Mouse (Mus musculus): Measurements from ENCODE around the gene Mybl2. TPM values are rescaled to one million over a fixed set of nuclear protein-coding genes. Genes with fewer than 3 reads are reported as not detected.

The Mybl2 gene
- total RNA-seq, 2 experiments from 2014 or later = 1.6 to 1.9 TPM

DNA sequence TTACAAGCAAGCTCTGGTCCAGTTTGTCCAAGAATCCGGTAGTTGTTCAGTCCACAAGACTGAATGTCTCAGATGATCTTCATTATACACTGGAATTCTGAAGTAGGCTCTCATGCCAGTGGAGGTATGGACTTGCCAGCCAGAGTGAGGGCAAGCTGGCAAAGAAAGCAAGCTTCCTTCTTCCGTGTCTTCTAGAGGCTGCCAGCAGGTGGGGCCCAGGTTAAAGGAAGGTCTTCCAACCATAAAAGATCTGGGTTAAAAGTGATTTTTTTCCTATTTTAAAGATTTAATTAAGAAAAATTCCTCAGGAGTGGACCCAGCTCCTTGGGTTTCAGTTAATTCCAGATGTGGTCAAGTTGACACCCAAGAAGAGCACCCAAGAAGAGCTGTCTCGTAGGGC, 15.7 kb downstream of the Mybl2 start:
- no peak for DNase-seq (ENCODE audit: low spot score in 2 of 2)

DNA sequence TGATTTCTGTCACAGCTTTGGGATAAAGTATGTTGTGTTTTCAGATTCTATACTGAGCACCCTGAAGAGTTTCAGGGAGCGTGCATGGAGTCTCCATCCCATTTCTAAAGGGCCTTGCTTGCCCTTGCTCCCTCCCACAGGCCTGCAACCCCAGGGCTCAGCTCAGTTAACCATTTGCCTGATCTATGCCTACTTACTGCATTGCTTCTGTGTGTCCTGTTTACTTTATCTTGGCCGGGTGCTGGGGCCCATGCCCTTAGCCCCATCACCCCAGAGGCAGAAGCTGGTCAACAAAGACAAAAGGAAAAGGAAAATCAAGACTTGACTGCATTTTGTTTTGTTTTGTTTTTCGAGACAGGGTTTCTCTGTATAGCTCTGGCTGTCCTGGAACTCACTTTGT, 17.1 kb downstream of the Mybl2 start:
- DNase-seq (ENCODE audit: low spot score in 2 of 2) = no peak

DNA sequence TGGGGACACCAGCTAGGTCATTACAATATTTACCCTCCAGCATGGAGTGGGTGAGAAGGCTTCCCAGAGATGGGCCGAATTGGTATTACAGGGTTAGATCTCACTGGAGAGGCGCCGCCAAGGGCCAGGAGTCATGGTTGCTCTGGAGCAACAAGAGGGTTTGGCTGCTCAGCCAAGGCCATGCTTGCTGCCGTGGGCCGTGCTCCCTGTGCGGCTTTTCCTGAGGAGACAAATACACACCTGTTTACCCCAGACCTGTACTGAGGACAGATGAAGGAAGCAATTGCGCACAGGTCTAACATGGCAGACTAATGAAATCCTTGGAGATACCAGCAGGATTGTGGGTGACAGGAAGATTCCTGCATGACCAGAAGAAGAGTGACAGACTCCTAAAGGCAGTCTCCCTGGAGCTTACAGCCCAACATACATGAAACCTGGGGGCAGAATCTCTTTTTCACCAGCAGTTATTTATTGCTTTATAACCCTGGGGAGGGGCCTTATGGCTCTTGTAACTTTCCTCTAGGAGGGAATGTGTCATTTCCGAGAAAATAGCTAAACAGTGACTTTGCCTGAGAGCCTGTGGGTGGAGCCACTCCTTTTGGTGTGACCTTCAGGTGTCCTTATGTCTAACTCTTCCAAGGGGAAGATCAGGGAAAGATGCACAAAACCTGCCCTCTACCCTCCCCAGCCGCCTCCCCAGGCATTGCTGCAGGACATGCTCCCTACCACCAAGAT, 18.7 kb downstream of the Mybl2 start:
- no peak for DNase-seq (ENCODE audit: low spot score in 2 of 2)

DNA sequence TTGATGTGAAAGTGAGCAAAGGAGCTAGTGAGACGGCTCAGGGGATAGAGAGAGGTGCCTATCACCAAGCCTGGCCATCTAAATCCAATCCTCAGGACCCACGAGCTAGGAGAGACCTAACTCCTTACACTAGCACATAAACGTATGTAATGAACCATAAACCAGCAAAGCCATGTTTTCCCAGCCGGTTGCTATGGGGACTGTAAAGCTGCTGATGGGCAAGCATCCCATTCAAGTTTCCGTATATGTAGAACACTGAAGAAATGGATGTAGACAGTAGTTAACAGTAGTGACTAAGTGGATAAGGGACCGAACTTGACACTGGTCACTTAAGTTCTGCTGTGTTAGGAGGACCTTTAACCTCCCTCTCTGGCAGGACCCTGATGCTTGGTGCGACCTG, 19.5 kb downstream of the Mybl2 start:
- no peak for DNase-seq (ENCODE audit: low spot score in 2 of 2)

DNA sequence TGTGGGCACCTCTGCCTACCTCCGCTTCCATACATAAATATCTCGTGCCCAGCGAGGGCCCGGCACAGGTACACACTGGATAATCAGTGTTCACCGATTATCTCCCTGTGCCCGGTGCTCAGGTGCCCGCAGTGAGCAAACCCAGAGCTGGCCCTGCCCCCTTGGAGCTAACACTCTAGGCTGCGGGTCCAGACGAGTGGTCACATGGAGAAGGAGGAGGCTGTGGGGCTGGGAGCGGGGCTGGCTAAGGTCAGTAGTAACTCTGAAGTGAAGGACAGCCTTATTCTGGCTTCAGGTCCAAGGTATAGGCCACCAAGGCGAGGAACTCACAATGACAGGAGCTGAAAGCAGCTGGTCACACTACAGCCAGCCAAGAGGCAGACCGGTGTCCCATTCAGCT, 20.3 kb downstream of the Mybl2 start:
- no peak for DNase-seq (ENCODE audit: low spot score in 2 of 2)

DNA sequence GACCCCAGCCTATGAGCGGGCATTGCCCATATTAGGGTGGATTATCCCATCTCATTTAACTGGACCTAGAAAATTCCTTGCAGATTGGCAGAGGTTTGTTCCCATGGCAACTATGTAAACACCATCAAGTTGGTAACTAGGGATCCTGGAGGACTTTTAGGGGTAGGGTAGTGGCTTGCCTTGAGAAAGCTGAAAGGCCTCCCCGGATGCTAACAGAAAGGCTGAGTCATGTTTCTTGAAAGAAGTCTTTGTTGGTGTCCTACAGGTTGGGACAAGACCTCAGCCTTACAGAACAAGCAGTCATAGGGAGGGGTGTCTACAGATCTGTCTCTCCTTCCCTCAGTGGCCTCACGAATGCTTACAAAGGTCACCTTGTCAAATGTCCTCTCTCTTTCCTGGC, 20.7 kb downstream of the Mybl2 start:
- DNase-seq (ENCODE audit: low spot score in 2 of 2) = no peak

DNA sequence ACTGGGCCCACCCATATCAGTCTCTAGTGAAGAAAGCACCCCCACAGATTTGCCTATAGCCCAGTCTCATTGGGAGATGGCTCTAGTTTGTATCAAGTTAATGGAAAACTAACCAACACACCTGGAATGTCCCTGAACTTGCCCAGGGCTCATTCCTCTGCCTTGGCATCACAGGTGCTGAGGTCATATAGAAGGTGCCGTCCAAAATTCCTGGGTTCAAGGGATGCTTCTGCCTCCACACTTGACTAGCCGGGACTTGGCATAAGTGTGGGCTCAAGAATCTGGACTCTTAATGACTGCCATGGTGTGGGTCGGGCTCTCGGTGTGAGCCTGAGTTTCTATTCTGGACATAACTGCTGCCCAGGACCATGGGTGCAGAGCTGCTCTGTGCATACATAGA, 24.6 kb downstream of the Mybl2 start:
- DNase-seq (ENCODE audit: low spot score in 2 of 2) = no peak

DNA sequence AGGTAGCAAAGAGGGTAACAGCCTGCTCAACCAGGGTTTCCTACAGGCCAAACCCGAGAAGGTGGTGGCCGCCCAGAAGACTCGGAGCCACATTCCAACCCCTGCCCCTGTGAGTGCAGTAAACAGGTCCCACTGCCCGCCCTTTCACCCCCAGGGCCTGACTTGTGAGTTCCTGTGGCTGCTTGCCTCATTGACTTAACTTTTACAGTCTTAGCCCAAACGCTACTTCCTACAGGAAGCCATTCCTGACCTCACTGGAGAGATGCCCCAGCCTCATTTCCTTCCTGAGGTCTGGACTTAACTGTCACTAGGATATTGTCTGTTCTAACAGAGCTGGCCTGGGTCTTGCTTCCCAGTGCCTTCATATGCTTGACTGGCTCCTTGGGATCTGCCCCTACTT, 28.1 kb downstream of the Mybl2 start:
- no peak for DNase-seq (ENCODE audit: low spot score in 2 of 2)

DNA sequence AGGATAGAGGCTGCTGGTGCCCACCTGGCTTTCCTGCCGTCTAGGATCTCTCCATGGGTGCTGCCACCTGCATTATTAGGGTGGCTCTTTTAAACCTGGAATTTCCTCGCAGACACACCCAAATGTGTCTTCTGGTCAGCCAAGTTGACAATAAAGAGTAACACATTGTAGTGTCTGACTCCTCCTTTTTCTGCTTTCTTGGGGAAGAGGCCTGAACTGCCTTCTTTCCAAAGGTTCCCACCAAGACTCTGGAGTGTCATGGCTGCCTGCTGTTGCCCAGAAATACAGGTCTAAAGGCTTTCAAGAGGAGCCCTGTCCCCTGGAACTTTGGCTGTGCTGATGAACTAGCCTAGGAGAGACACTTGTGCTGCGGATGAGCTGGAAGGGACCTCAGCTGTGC, 30.0 kb downstream of the Mybl2 start:
- no peak for DNase-seq (ENCODE audit: low spot score in 2 of 2)

DNA sequence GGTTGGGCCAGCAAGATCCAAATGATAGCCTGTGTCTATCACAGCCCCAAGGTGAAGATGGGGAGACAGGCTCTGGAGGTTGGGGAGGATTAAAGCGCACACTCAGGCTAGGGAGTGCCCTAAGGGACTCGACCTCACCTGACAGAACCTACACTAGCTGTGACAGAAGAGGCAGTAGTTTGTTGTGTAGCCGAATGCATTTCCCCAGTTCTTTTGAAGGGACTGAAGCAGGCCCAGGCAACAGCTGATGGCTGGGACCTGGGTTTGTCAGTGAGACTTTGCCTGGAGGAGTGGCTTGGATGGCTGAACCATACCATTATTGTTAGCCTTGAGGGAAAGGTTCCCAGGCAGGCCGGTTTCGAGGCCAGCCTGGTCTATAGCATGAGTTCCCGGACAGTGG, 30.6 kb downstream of the Mybl2 start:
- DNase-seq (ENCODE audit: low spot score in 2 of 2) = no peak

DNA sequence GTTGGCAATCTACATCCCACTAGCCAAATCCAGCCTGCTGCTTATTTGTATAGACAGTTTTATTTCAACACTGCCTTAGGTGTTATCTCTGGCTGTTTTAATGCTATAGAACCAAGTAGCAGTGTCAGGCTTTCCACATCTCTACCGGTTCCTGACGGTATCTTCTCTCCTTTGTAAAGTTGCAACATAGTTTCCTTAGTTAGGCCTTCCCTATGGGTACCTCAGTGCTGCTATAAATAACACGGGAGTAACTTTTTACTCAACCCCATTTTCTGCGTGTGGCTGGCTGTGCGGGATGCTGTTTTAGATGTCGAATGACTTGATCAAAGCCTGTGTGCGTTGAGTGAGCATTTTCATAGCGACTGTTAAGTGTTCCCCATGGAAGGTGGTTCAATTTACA, 32.1 kb downstream of the Mybl2 start:
- DNase-seq (ENCODE audit: low spot score in 2 of 2) = no peak

DNA sequence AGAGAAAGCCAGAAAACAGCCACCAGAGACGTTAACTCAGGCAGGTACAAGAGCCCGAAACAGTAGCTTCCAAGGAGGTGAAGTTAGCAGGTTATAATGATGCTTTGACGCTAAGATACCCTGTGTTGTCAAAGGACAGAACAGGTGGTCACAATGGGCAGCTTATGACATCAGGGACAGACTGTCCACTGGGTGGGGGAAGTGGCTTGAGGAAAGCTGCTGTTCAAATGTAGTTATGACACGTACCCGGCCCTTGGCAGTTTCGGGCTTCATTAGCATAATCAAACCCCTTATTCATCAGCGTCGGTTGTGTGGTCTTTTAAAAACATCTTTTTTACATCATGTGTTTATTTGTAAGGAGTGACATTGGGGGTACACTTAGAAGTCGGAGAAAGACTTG, 33.2 kb downstream of the Mybl2 start, which contains the start of gene Gtsf1l:
Gene Gtsf1l, minus strand, starts transcription at position 128 of the 400 bp plus-strand sequence.
- no peak for DNase-seq (ENCODE audit: low spot score in 2 of 2)

DNA sequence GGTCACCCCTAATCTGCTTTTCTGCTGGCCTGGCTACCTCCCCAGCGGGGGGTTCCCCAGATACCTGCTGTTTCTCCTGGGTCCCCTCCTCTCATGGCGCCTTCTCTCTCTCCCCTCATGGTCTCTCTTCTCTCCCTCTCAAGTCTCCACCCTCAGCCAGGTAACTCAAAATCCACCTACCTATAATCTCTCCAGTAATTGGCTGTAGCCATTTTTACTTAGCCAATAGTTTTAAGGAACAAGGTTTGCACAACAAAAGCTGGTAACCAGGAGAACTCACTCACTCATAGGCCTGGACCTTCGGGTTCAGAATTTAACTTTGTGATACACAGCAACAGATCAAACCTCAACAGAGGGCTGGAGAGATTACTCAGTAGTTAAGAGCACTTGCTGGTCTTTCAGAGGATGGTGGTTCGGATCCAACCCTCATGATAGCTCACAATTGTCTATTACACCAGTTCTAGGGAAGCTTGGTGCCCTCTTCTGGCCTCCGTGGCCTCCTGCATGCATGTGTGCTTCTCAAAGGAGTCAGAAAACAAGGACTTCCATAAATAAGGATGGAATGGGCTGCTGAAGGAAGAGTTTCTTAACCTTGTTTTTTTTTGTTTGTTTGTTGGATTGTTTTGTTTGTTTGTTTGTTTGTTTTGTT, 35.1 kb downstream of the Mybl2 start:
- DNase-seq (ENCODE audit: low spot score in 2 of 2) = peak in 1 of 2 experiments; percentile 31

DNA sequence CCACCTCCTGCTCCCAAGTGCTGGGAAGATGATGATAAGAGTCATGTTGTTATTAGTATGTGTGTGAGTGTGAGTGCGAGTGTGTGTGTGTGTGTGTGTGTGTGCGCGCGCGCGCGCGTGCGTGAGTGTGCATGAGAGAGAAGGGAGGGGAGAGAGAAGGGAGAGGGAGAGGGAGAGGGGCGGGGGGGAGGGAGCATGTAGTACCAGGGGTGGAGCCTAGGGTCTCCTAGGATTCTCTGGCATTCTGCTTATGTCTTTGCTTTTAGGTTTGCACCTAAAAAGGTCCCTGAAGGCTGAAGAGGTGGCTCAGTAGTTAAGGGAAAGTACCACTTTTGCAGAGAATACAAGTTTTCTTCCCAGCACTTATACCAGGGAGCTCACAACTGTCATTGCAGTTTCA, 40.4 kb downstream of the Mybl2 start:
- DNase-seq (ENCODE audit: low spot score in 2 of 2) = no peak

DNA sequence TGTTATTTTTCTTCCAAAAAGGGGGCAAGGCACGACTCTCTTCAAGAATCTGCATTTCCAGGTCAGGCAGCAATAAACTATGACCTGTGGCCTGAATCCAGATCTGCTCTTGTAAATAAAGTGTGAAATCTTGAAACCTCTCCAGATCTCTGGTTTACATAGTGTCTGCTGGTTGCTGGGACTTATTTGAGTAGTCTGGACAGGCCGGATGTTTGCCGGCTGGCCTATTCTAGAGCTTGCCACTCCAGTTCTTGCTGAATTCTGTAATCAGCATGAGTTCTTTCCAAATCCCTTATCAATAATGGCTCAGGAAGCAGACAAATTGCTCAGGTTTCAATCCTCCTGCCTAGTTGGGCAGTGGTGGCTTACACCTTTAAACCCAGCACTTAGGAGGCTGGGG, 41.3 kb downstream of the Mybl2 start:
- DNase-seq (ENCODE audit: low spot score in 2 of 2) = no peak

DNA sequence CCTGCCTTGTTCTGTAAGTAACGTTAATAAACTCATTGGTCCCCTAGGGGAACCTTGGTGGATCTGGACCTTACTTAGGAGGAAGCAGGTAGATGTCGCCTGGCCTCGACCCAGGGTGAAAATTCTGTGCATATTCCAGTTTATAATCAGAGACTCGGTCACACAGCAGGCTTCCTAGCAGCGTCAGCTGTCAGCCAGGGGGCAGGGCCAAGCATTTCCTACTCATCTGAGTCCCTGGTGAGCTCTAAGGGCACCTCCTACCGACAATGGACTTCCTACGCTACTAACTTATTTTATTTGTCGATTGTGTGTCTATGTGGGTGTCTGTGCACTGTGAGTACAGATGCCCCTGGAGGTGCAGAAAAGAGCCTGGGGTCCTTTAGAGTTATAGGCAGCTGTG, 45.4 kb downstream of the Mybl2 start:
- DNase-seq (ENCODE audit: low spot score in 2 of 2) = no peak

DNA sequence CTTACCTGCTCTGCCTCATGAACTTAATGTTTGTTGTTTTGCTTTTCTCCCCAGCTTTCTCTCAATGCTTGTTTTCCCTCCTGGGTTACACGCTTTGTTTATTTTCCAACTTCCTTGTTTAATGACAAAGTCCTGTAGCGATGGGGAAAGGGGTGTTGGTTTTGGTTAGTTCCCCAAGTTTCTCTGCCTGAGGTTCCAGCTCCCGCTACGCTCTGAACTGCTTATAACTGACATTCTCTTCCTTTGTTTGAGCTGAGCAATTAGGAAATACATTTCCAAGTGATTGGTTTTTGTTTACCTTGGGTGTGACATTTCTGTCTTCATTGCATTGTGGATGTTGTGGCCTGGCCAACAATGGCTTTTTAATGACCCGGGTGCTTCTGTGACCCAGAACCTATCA, 46.1 kb downstream of the Mybl2 start:
- no peak for DNase-seq (ENCODE audit: low spot score in 2 of 2)

DNA sequence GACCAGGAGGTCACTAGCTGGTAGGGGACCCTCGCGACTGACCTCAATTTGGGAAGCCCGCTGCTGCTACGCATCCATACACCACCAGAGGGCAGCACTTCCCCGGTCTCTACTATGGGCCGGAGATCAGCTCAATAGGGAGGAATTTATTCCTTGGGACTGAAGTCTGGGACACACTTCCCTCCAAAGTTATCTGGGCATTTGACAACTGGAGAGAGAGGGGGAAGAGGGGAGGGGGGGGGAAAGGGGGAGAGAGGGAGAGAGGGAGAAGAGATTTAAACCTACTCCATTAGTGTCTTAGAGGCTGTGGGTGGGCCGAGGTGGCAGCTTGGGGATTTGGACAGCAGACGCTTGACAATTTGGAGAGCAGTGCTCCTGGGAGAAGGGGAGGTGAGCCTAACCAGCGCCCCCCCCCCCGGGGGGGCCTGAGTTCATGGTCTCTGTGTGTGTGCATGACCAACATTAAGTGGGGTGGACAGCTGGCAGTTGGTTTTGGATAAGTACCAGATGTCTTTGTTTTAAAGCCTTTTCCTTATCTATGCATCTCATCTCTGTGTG, 47.2 kb downstream of the Mybl2 start:
- DNase-seq (ENCODE audit: low spot score in 2 of 2) = peak; percentile 65 to 76

DNA sequence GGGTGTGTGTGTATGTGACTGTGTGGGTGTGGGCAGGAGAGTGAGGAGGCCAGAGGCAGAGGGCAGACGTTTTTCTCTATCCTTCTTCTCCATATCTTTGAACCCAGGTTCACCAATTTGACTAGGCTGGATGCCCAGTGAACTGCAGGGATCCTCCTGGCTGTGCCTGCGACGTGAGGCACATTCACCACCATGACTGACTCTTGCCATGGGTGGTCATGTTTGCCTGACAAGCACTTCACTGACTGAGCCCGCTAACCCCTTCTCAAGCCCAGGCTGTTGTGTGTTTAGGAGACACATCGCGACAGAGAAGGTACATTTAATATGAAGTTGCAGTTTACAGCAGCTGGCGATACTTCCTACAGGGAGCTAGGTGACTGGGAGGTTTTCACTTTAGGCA, 47.7 kb downstream of the Mybl2 start:
- DNase-seq (ENCODE audit: low spot score in 2 of 2) = no peak

DNA sequence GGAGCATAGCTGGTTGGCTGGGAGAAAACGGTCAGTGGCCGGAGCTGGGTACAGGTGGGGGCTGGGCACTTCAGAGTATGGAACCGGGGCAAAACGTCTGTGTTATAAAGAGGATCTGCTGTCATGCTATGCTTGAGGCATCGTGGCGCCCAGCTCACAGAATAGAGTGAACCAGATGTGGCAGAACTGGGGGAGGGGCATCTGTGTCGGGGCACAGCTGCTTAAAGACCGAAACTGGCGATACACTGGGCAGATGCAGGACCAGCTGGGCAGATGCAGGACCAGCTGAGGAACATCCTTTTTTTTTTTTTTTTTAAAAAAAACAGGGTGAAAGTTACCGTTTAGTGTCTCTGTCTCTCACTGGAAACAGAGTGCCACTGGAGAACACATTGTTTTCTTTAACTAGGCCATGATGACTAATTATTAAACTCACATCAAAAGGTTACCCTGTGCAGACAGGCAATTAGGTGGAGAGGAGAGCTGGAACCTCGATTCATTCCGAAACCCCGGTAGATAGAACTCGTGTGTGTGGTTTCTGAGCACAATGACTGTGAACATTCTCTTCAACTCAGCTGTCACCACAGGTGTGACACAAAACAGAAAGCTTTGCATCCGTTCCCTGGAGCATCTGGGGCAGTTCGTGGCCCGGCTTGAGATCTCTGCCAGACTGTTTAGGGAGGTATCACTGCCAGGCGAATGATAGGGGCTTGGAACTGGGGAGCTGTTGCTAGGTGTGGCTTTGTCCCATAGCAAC, 48.6 kb downstream of the Mybl2 start:
- DNase-seq (ENCODE audit: low spot score in 2 of 2) = no peak

DNA sequence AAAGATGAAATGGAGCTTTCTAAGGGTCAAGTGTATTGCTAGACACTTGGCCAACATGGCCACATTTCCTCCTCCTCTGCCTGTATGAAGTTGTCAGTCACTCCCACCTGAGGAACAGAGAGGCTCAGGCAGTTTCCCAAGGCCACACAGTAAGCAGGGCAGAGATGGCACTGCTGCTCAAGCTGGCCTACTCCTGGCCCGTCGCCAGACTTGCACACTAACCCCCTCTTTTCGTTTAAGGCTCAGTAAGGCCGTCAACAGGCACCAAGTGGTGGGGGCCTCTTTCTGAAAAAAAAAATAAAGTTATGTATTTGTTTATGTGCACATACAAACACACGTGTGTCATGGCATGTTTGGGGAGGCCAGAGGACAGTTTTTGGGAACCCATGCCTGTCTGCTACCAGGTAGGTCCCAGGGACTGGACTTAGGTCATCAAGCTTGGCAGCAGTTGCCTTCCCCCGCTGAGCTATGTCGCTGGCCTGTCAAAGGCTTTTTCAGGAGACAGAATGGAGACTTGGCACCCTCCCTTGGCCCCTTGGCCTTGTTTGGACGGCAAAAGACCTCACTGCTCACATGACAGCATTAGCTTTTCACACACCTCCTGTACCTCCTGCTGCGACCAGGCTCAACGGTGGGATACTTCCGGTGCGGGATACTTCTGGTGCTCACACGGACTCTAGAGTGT, 49.7 kb downstream of the Mybl2 start:
- DNase-seq (ENCODE audit: low spot score in 2 of 2) = no peak
